Mouse (Mus musculus) stomach, postnatal 0 days (tissue): Measurements from ENCODE around the gene Slc35d2. TPM values are rescaled to one million over a fixed set of nuclear protein-coding genes. Genes with fewer than 3 reads are reported as not detected.

ENCODE experiments used
- ATAC-seq: fragments of 200-750 bp; cut with Nextera tagmentation; 2 replicates; pipeline ENCODE4 v1.8.0; 2017; ENCODE audit not compliant: low FRiP score, low TSS enrichment
- DNase-seq: peaks from one replicate; pipeline ENCODE4 v3.0.0-alpha.2; 2016; ENCODE audit warnings: low spot score
- H3K27ac ChIP-seq: fragments of 300-500 bp; sonication (generic); replicated peaks from 2 replicates; pipeline ENCODE4 v1.5.1; 2014; ENCODE audit warnings: mild to moderate bottlenecking, control low read depth
- H3K27me3 ChIP-seq: fragments of 300-500 bp; sonication (generic); 2 replicates; pipeline ENCODE4 v1.6.1; 2014; ENCODE audit warnings: low read length; ENCODE audit not compliant: control insufficient read depth, insufficient read depth
- H3K36me3 ChIP-seq: fragments of 300-500 bp; sonication (generic); 2 replicates; pipeline ENCODE4 v1.6.1; 2014; ENCODE audit warnings: low read length, mixed read lengths; ENCODE audit not compliant: control insufficient read depth, insufficient read depth
- H3K4me1 ChIP-seq: fragments of 300-500 bp; sonication (generic); replicated peaks from 2 replicates; pipeline ENCODE4 v1.6.1; 2014; ENCODE audit warnings: antibody characterized with exemption; ENCODE audit not compliant: control insufficient read depth, insufficient read depth
- H3K4me2 ChIP-seq: fragments of 300-500 bp; sonication (generic); replicated peaks from 2 replicates; pipeline ENCODE4 v1.6.1; 2014; ENCODE audit warnings: low read depth, mild to moderate bottlenecking, control low read depth, moderate library complexity
- H3K4me3 ChIP-seq: fragments of 300-500 bp; sonication (generic); 2 replicates; pipeline ENCODE4 v1.5.1; 2014; ENCODE audit warnings: low read depth, low read length, control low read depth
- H3K9ac ChIP-seq: fragments of 300-500 bp; sonication (generic); 2 replicates; pipeline ENCODE4 v1.6.1; 2014; ENCODE audit warnings: mild to moderate bottlenecking, low read length, control low read depth, mixed read lengths
- H3K9me3 ChIP-seq: fragments of 300-500 bp; sonication (generic); 2 replicates; pipeline ENCODE4 v1.6.1; 2016; ENCODE audit warnings: low read length; ENCODE audit not compliant: control insufficient read depth
- CTCF ChIP-seq: IDR thresholded peaks from 2 replicates; pipeline ENCODE4 v1.5.1; 2016; ENCODE audit warnings: antibody characterized with exemption, low read depth, mild to moderate bottlenecking, moderate library complexity
- EP300 ChIP-seq: optimal IDR thresholded peaks from 2 replicates; pipeline ENCODE3; 2016; ENCODE audit warnings: antibody characterized with exemption
- WGBS: fragments of 180-500 bp; shearing (Covaris S2); extraction: QIAGEN DNeasy Blood & Tissue Kit; methylation state at CpG from one replicate; pipeline ENCODE4 v1.1.7; 2014; 5-methylcytosine and 5-hydroxymethylcytosine counted together
- polyA plus RNA-seq: library from polyadenylated mRNA; unstranded; fragments of >200 nt; fragmentation: Nextera tagmentation; extraction: Ambion mirVana; gene quantifications from 2 replicates; pipeline ENCODE4 v1.2.1, GENCODE M21; 2015

The Slc35d2 gene
- polyA plus RNA-seq, 1 experiment from 2014 or later = 7.9 TPM

DNA sequence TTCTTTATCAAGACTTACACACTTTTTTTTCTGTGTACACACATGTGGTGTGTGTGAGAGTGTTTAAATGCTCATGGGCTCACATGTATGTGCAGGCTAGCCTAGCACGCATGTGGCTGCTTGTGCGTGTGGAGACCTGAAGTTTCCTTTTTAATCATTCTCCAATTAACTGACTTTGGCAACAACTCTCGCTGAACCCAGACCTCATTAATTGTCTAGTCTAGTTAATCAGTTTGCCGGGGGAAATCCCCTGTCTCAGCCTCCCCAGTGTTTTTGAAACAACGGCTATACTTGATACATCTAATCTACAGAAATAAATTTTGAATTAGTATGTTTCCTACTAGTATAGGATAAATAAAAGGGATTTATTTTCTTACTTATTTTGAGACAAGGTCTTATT, 43.1 kb downstream of the Slc35d2 start:
- no peak for ATAC-seq
- Histone ChIP-seq H3K9ac (no peak overlapping the region), H3K9me3 (no peaks in the 10 kb centered on the region), H3K36me3 (no peaks in the 10 kb centered on the region), H3K4me3 (no peak overlapping the region), H3K4me1 (no peaks in the 10 kb centered on the region), H3K27ac (no peak overlapping the region), H3K27me3 (no peaks in the 10 kb centered on the region), H3K4me2 (no peak overlapping the region)
- WGBS = 80% methylated on average over 5 of the region's 5 CpGs
- no peak for DNase-seq
- TF ChIP-seq CTCF (no peak), EP300 (no peak)

DNA sequence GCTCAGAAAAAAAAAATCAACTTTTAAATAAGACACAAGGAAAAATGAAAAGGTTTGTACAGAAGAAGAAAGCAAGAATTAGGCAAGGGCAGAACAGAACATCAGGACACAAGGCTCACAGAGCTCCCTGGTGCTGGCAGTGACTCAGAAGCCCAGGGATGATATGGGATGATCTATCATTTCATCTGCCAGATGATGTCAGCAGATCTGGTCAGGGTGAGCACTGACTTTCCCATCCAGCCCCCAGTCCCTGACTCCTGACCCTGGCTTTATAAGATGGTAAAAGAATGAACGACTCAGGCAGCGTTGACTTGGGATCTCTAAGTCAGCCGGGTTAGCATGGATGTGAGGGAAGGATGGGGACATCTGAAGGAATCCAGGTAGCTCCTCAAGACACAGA, 45.8 kb downstream of the Slc35d2 start:
- no peaks in the 10 kb centered on the region for H3K4me1 ChIP-seq
- H3K9ac ChIP-seq = no peak overlapping the region
- H3K4me3 ChIP-seq = no peak overlapping the region
- no peak overlapping the region for H3K4me2 ChIP-seq
- DNase-seq (no peak), ATAC-seq (no peak)
- no peaks in the 10 kb centered on the region for H3K27me3 ChIP-seq
- no peak for TF ChIP-seq CTCF
- no peak for TF ChIP-seq EP300
- H3K36me3 ChIP-seq = no peaks in the 10 kb centered on the region
- no peaks in the 10 kb centered on the region for H3K9me3 ChIP-seq
- WGBS = 80% methylated on average over 3 of the region's 3 CpGs
- no peak overlapping the region for H3K27ac ChIP-seq

DNA sequence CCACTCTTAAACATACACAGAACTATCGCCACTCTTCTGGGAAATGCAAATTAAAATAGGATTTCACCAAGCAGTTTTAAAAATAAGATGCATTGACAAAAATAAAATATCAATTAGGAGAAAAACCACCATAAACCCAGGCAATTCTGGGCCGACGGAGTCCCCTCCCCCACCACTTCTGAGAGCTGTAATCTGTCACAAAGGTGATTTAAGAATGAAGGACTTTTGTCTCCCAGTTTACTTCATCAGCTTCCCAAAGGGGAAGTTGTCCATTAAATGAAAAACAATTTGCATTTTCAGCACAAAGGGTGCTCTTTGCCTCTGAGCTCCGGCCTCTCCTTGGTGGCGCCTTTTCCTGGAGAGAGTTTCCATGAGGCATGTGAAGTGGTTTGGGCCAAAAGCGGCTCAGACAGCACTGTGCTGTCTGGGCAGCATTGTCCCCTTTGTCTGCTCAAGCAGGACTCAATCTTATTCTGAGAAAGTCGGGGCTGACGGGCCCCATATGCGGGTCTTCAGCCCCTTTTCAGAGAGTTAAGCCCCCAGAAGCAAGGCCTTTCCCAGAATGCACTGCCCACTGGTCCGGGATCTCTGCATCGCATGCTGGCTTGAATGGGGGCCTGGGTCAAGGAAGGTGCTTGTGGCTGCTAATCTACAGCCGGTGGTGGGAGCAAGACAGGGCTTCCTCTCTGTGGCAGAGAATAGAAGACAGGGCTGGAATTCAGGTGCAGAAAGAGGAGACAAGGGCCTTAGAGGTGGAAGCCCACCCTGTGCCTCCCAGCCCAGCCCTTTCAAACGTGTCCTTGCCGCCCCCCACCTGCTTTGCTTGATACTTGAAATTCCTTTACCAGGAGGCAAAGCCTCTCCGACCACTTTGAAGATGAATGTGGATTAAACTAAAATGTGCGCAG, 47.9 kb downstream of the Slc35d2 start:
- Histone ChIP-seq H3K27me3 (no peaks in the 10 kb centered on the region), H3K4me1 (no peaks in the 10 kb centered on the region), H3K27ac (no peak overlapping the region), H3K9me3 (no peaks in the 10 kb centered on the region), H3K4me2 (no peak overlapping the region), H3K4me3 (no peak overlapping the region), H3K9ac (no peak overlapping the region), H3K36me3 (no peaks in the 10 kb centered on the region)
- ATAC-seq (no peak), DNase-seq (no peak)
- TF ChIP-seq EP300 = no peak
- TF ChIP-seq CTCF = no peak
- WGBS = 50% methylated on average over 16 of the region's 16 CpGs

GRCm38 (mm10) chr13:64077591-64077990, 51.6 kb downstream of the Slc35d2 start:
- no peak for TF ChIP-seq CTCF
- no peak for TF ChIP-seq EP300
- Histone ChIP-seq H3K4me1 (no peaks in the 10 kb centered on the region), H3K9me3 (no peaks in the 10 kb centered on the region), H3K36me3 (no peaks in the 10 kb centered on the region), H3K4me3 (no peak overlapping the region), H3K27me3 (no peaks in the 10 kb centered on the region), H3K27ac (no peak overlapping the region), H3K9ac (no peak overlapping the region), H3K4me2 (no peak overlapping the region)
- DNase-seq = no peak
- no peak for ATAC-seq
- WGBS = 81% methylated on average over 5 of the region's 5 CpGs

GRCm38 (mm10) chr13:64076074-64076473, 53.1 kb downstream of the Slc35d2 start:
- TF ChIP-seq CTCF (no peak), EP300 (no peak)
- Histone ChIP-seq H3K4me1 (no peaks in the 10 kb centered on the region), H3K4me3 (no peak overlapping the region), H3K4me2 (no peak overlapping the region), H3K9ac (no peak overlapping the region), H3K27ac (no peak overlapping the region), H3K36me3 (no peaks in the 10 kb centered on the region), H3K27me3 (no peaks in the 10 kb centered on the region), H3K9me3 (no peaks in the 10 kb centered on the region)
- ATAC-seq = no peak
- no peak for DNase-seq
- 80% methylated on average over 4 of the region's 4 CpGs for WGBS

DNA sequence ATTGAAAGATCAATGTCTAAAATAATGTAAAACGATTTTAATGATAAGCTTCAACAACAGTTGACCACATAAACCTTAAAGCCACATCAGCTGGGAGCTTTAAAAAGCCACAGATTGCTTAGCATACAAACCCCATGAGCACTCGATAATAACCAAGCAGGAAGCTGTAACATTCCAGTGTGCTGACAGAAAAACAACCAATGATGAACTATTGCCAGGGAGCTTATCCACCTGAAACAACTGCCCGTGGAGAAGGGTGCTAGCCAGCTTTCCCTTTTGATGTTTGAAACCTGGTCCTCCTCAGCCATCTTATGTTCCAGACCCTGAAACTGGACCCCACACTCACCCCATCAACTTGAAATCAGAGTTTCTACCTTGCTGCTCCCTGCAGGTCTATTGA, 62.5 kb downstream of the Slc35d2 start:
- 23% methylated on average over 3 of the region's 3 CpGs for WGBS
- no peak for ATAC-seq

More for the DNA sequence above, 62.5 kb downstream of the Slc35d2 start:
- H3K36me3 ChIP-seq = no peaks in the 10 kb centered on the region
- H3K4me2 ChIP-seq = no peak overlapping the region
- no peak overlapping the region for H3K27ac ChIP-seq
- DNase-seq = no peak
- TF ChIP-seq EP300 (no peak), CTCF (no peak)
- H3K9ac ChIP-seq = no peak overlapping the region
- H3K4me1 ChIP-seq = no peaks in the 10 kb centered on the region
- H3K27me3 ChIP-seq = no peaks in the 10 kb centered on the region
- no peaks in the 10 kb centered on the region for H3K9me3 ChIP-seq
- H3K4me3 ChIP-seq = no peak overlapping the region
